Mouse (Mus musculus): ENCODE data around the gene Zwint.

Zwint gene

DNA sequence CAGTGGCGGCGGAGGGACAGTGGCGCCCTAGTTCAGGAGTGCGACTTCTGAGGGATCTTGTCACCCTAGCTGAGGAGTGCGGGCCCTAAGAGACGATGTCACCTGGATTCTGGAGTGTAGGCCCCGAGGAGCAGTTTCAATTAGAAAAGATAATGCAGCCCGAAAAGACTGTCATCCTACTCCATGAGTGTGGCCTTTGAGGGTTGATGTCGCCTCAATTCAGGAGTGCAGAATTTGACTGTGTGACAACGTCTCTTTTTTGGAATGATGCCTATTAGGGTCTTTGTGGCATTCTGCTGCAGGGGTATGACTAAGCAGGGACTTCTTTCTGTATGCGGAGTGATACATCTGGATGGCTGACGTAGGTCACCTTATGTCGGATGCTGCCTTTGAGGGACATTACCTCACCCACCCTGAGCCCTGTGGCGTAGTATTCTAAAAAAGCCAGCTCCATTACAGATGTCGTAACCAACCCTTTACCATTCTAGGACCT, 418 bp downstream of the Zwint start:
- H3K36me3 ChIP-seq (ENCODE audit: insufficient read depth, low read length): peaks cover 44% of the 10 kb centered on the region
- peaks cover 67% of the 10 kb centered on the region for H3K4me1 ChIP-seq (replicated peaks; ENCODE audit: low read depth, low read length)
- H3K27me3 ChIP-seq (ENCODE audit: insufficient read depth, low read length): no peaks in the 10 kb centered on the region
- no peaks in the 10 kb centered on the region for H3K9me3 ChIP-seq (ENCODE audit: low read length)
- H3K4me3 ChIP-seq (replicated peaks; ENCODE audit: low read length): peak overlapping the region; percentile 93
- TF ChIP-seq NANOG (IDR thresholded peaks at IDR 0.05; ENCODE audit: borderline replicate concordance, low read length) (no peak), CTCF (conservative IDR thresholded peaks at IDR 0.05; ENCODE audit: low read length) (no peak), POU5F1 (IDR thresholded peaks at IDR 0.05; ENCODE audit: borderline replicate concordance, low read length) (no peak)

- TF ChIP-seq CTCF (conservative IDR thresholded peaks at IDR 0.05; ENCODE audit: low read length): no peak
- no peak for TF ChIP-seq POU5F1 (IDR thresholded peaks at IDR 0.05; ENCODE audit: borderline replicate concordance, low read length)
- TF ChIP-seq NANOG (IDR thresholded peaks at IDR 0.05; ENCODE audit: borderline replicate concordance, low read length): no peak
- Histone ChIP-seq H3K27me3 (ENCODE audit: insufficient read depth, low read length) (no peaks in the 10 kb centered on the region), H3K36me3 (ENCODE audit: insufficient read depth, low read length) (peaks cover 82% of the 10 kb centered on the region), H3K9me3 (ENCODE audit: low read length) (no peaks in the 10 kb centered on the region), H3K4me1 (replicated peaks; ENCODE audit: low read depth, low read length) (peaks cover 53% of the 10 kb centered on the region), H3K4me3 (replicated peaks; ENCODE audit: low read length) (no peak overlapping the region)
Observed at GRCm38 (mm10) chr10:72659198-72659597, 4.6 kb downstream of the Zwint start.

- H3K4me3 ChIP-seq (replicated peaks; ENCODE audit: low read length): no peak overlapping the region
- TF ChIP-seq NANOG (IDR thresholded peaks at IDR 0.05; ENCODE audit: borderline replicate concordance, low read length): no peak
- no peak for TF ChIP-seq POU5F1 (IDR thresholded peaks at IDR 0.05; ENCODE audit: borderline replicate concordance, low read length)
- no peak for TF ChIP-seq CTCF (conservative IDR thresholded peaks at IDR 0.05; ENCODE audit: low read length)
Observed at GRCm38 (mm10) chr10:72660350-72660749, 5.7 kb downstream of the Zwint start.

DNA sequence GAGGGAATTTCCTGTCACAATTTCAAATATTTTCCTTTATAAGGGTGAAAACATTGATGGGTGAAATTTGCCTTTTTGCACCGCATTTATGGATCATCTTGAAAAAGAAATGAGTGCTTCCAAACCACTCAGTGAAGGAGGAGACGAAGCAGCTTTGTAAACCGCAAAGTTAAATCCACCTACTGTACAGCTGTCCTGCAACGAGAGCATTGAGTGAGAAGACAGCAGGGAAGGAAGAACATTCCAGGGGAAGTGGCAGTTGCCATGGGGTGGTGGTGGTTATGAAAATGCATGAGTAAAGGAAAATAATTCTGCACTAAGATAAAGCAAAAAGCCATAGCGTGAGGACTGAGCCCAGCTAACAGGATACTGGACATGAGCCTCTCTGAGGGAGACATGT, 13.2 kb downstream of the Zwint start:
- H3K4me1 ChIP-seq (replicated peaks; ENCODE audit: low read depth, low read length): peaks cover 21% of the 10 kb centered on the region
- peaks cover 83% of the 10 kb centered on the region for H3K36me3 ChIP-seq (ENCODE audit: insufficient read depth, low read length)
- no peak overlapping the region for H3K4me3 ChIP-seq (replicated peaks; ENCODE audit: low read length)
- H3K9me3 ChIP-seq (ENCODE audit: low read length): no peaks in the 10 kb centered on the region
- TF ChIP-seq CTCF (conservative IDR thresholded peaks at IDR 0.05; ENCODE audit: low read length) (no peak), POU5F1 (IDR thresholded peaks at IDR 0.05; ENCODE audit: borderline replicate concordance, low read length) (no peak), NANOG (IDR thresholded peaks at IDR 0.05; ENCODE audit: borderline replicate concordance, low read length) (no peak)
- no peaks in the 10 kb centered on the region for H3K27me3 ChIP-seq (ENCODE audit: insufficient read depth, low read length)

More at GRCm38 (mm10) chr10:72660350-72660749, 5.7 kb downstream of the Zwint start:
- H3K36me3 ChIP-seq (ENCODE audit: insufficient read depth, low read length): peaks cover 93% of the 10 kb centered on the region
- no peaks in the 10 kb centered on the region for H3K27me3 ChIP-seq (ENCODE audit: insufficient read depth, low read length)
- H3K9me3 ChIP-seq (ENCODE audit: low read length): no peaks in the 10 kb centered on the region
- peaks cover 55% of the 10 kb centered on the region for H3K4me1 ChIP-seq (replicated peaks; ENCODE audit: low read depth, low read length)

- no peak for TF ChIP-seq CTCF (conservative IDR thresholded peaks at IDR 0.05; ENCODE audit: low read length)
- no peak for TF ChIP-seq POU5F1 (IDR thresholded peaks at IDR 0.05; ENCODE audit: borderline replicate concordance, low read length)
- TF ChIP-seq NANOG (IDR thresholded peaks at IDR 0.05; ENCODE audit: borderline replicate concordance, low read length): no peak
- Histone ChIP-seq H3K36me3 (ENCODE audit: insufficient read depth, low read length) (peaks cover 81% of the 10 kb centered on the region), H3K4me1 (replicated peaks; ENCODE audit: low read depth, low read length) (peaks cover 12% of the 10 kb centered on the region; the same call in 1 of the 2 replicates), H3K9me3 (ENCODE audit: low read length) (no peaks in the 10 kb centered on the region), H3K27me3 (ENCODE audit: insufficient read depth, low read length) (no peaks in the 10 kb centered on the region), H3K4me3 (replicated peaks; ENCODE audit: low read length) (no peak overlapping the region)
Observed at GRCm38 (mm10) chr10:72669086-72669485, 14.4 kb downstream of the Zwint start.

DNA sequence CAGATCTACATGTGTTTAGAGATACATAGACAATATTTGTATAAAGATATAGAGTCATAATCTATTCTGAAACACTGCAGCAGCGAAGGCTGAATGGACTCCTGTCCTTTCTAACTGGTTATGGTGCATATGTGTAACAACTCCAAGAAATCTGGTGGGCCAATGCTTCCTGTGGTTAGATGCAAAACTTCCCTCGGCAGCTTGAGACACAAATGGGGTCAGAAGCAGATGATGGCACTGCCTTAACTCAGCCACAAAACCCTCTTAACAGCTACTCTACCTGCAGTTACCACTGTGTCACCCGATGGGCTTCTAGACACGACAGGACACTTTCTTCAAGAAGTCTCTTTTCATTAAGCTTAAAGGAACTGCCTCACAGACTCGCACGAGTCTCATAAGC, 21.3 kb downstream of the Zwint start:
- Histone ChIP-seq H3K9me3 (ENCODE audit: low read length) (no peaks in the 10 kb centered on the region), H3K36me3 (ENCODE audit: insufficient read depth, low read length) (peaks cover 29% of the 10 kb centered on the region), H3K4me3 (replicated peaks; ENCODE audit: low read length) (no peak overlapping the region), H3K4me1 (replicated peaks; ENCODE audit: low read depth, low read length) (no peaks in the 10 kb centered on the region), H3K27me3 (ENCODE audit: insufficient read depth, low read length) (no peaks in the 10 kb centered on the region)
- TF ChIP-seq CTCF (conservative IDR thresholded peaks at IDR 0.05; ENCODE audit: low read length) (no peak), NANOG (IDR thresholded peaks at IDR 0.05; ENCODE audit: borderline replicate concordance, low read length) (no peak), POU5F1 (IDR thresholded peaks at IDR 0.05; ENCODE audit: borderline replicate concordance, low read length) (no peak)

- Histone ChIP-seq H3K27me3 (ENCODE audit: insufficient read depth, low read length) (no peaks in the 10 kb centered on the region), H3K36me3 (ENCODE audit: insufficient read depth, low read length) (peaks cover 27% of the 10 kb centered on the region), H3K4me3 (replicated peaks; ENCODE audit: low read length) (no peak overlapping the region), H3K4me1 (replicated peaks; ENCODE audit: low read depth, low read length) (no peaks in the 10 kb centered on the region), H3K9me3 (ENCODE audit: low read length) (no peaks in the 10 kb centered on the region)
- TF ChIP-seq POU5F1 (IDR thresholded peaks at IDR 0.05; ENCODE audit: borderline replicate concordance, low read length) (no peak), NANOG (IDR thresholded peaks at IDR 0.05; ENCODE audit: borderline replicate concordance, low read length) (no peak), CTCF (conservative IDR thresholded peaks at IDR 0.05; ENCODE audit: low read length) (no peak)
Observed at GRCm38 (mm10) chr10:72676550-72676949, 21.9 kb downstream of the Zwint start.

- TF ChIP-seq POU5F1 (IDR thresholded peaks at IDR 0.05; ENCODE audit: borderline replicate concordance, low read length) (no peak), NANOG (IDR thresholded peaks at IDR 0.05; ENCODE audit: borderline replicate concordance, low read length) (no peak), CTCF (conservative IDR thresholded peaks at IDR 0.05; ENCODE audit: low read length) (no peak)
- Histone ChIP-seq H3K27me3 (ENCODE audit: insufficient read depth, low read length) (no peaks in the 10 kb centered on the region), H3K9me3 (ENCODE audit: low read length) (no peaks in the 10 kb centered on the region), H3K4me3 (replicated peaks; ENCODE audit: low read length) (no peak overlapping the region), H3K36me3 (ENCODE audit: insufficient read depth, low read length) (peaks cover 9% of the 10 kb centered on the region), H3K4me1 (replicated peaks; ENCODE audit: low read depth, low read length) (no peaks in the 10 kb centered on the region)
Observed at GRCm38 (mm10) chr10:72679086-72679485, 24.4 kb downstream of the Zwint start.

GRCm38 (mm10) chr10:72701092-72701491, 46.4 kb downstream of the Zwint start:
- TF ChIP-seq NANOG (IDR thresholded peaks at IDR 0.05; ENCODE audit: borderline replicate concordance, low read length) (no peak), POU5F1 (IDR thresholded peaks at IDR 0.05; ENCODE audit: borderline replicate concordance, low read length) (no peak)
- Histone ChIP-seq H3K9me3 (ENCODE audit: low read length) (no peaks in the 10 kb centered on the region), H3K4me3 (replicated peaks; ENCODE audit: low read length) (no peak overlapping the region), H3K36me3 (ENCODE audit: insufficient read depth, low read length) (no peaks in the 10 kb centered on the region), H3K27me3 (ENCODE audit: insufficient read depth, low read length) (no peaks in the 10 kb centered on the region), H3K4me1 (replicated peaks; ENCODE audit: low read depth, low read length) (no peaks in the 10 kb centered on the region)
